Mouse (Mus musculus) heart, adult 2 months (tissue): ENCODE measurements around the gene L3mbtl4. TPM values are rescaled to one million over a fixed set of nuclear protein-coding genes. Genes with fewer than 3 reads are reported as not detected.
"Not testable (repeated sequence)": the region's sequence is repeated elsewhere in the genome, so short reads cannot be mapped to it uniquely, and the experiment has no call there.

Source experiments
- DNase-seq, 2 experiments: peaks; one replicate each; pipeline ENCODE4 v3.0.0; 2021
- H3K27ac ChIP-seq: fragments of 200-600 bp; 2 replicates; pipeline ENCODE4 v1.8.1; 2022
- H3K27me3 ChIP-seq: fragments of 200-500 bp; 2 replicates; pipeline ENCODE4 v1.6.1; 2012; ENCODE audit warnings: mild to moderate bottlenecking, low read length, inconsistent platforms, mixed read lengths; ENCODE audit not compliant: control insufficient read depth, insufficient read depth
- H3K36me3 ChIP-seq: fragments of 200-500 bp; 2 replicates; pipeline ENCODE4 v1.6.1; 2012; ENCODE audit warnings: low read length, inconsistent platforms; ENCODE audit not compliant: control insufficient read depth, insufficient read depth
- H3K4me1 ChIP-seq: fragments of 200-500 bp; 2 replicates; pipeline ENCODE4 v1.6.1; 2011; ENCODE audit warnings: low read length; ENCODE audit not compliant: control insufficient read depth, insufficient read depth
- H3K4me3 ChIP-seq: fragments of 200-600 bp; 2 replicates; pipeline ENCODE4 v1.8.1; 2022
- H3K79me2 ChIP-seq: fragments of 200-500 bp; replicated peaks from 2 replicates; pipeline ENCODE4 v1.6.1; 2012; ENCODE audit warnings: mild to moderate bottlenecking, inconsistent platforms, low read length, moderate library complexity, mixed read lengths; ENCODE audit not compliant: control insufficient read depth, insufficient read depth
- H3K9ac ChIP-seq: fragments of 200-500 bp; 2 replicates; pipeline ENCODE4 v1.6.1; 2012; ENCODE audit warnings: low read depth, mild to moderate bottlenecking, control low read depth, inconsistent platforms, low read length, mixed read lengths
- CTCF ChIP-seq: fragments of 200-600 bp; IDR thresholded peaks from 2 replicates; pipeline ENCODE4 v1.8.1; 2022; ENCODE audit warnings: antibody characterized with exemption, mild to moderate bottlenecking, moderate library complexity
- EP300 ChIP-seq: fragments of 200-500 bp; IDR thresholded peaks from 2 replicates; pipeline ENCODE4 v1.6.1; 2011; ENCODE audit warnings: low read depth, low read length, control low read depth; ENCODE audit not compliant: insufficient read depth
- POLR2A ChIP-seq: fragments of 200-500 bp; IDR thresholded peaks from 2 replicates; pipeline ENCODE4 v1.6.1; 2011; ENCODE audit warnings: mild to moderate bottlenecking, low read depth, low read length, control low read depth; ENCODE audit not compliant: insufficient read depth
- WGBS: fragments of 180-500 bp; shearing (Covaris S2); methylation state at CpG from one replicate; pipeline ENCODE4 v1.1.7; 2018; 5-methylcytosine and 5-hydroxymethylcytosine counted together
- intact Hi-C: fragments of 180-260 bp; cut with DNase I; formaldehyde crosslinking; loops from one replicate; pipeline ENCODE4 v1.15.1; 2025
- polyA plus RNA-seq: library from polyadenylated mRNA; depleted of rRNA; stranded (reverse); fragments of >200 nt; gene quantifications from 2 replicates; pipeline ENCODE4 v1.2.3, GENCODE M21; 2012
- total RNA-seq, 2 experiments: library from RNA; stranded (reverse); gene quantifications; 2 replicates each; pipeline ENCODE4 v1.2.3; 2021

The L3mbtl4 gene
- total and polyA plus RNA-seq, 3 experiments, result not detected

GRCm38 (mm10) chr17:68333382-68333781 lies 59.8 kb downstream of the L3mbtl4 start:
- no peaks in the 10 kb centered on the region for H3K79me2 ChIP-seq
- H3K4me1 ChIP-seq, result no peaks in the 10 kb centered on the region
- H3K27ac ChIP-seq, result no peak overlapping the region
- TF ChIP-seq POLR2A (no peak), CTCF (no peak), EP300 (no peak)
- no peaks in the 10 kb centered on the region for H3K36me3 ChIP-seq
- H3K27me3 ChIP-seq, result no peaks in the 10 kb centered on the region
- no peak overlapping the region for H3K4me3 ChIP-seq
- intact Hi-C loops, result no loop called here
- H3K9ac ChIP-seq, result no peak overlapping the region
- DNase-seq, result no peak
- WGBS, result 23% methylated on average over 3 of the region's 3 CpGs

DNA sequence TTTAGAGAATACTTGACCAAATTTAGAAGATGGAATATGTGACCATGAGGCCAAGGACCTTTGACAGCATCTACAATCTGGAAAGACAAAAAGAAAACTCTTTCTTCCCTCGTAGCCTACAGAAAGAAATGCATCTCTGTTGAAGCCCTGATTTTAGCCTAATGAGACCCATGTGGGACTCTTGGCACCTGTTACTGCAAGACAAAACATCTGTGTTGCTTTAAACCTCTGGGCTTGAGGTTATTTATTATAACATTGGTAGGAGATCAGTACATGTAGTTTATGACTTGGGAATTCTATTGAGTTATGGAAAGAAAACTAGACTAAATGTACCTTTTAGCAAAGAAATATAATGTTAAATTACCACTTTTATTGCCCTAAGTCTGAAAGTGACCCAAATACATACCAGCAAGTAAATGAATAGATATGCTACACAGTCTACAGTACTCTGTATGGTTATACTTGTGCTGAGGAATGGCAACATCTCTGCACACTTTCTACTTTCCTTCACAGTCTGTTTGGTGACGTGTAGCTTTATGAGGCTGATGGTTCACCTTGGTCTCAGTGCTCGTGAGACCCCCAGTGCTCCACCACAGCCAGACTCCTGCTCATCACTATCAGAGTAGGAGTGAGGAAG lies 65.4 kb downstream of the L3mbtl4 start:
- 63% methylated on average over 3 of the region's 3 CpGs for WGBS
- TF ChIP-seq POLR2A (no peak), EP300 (no peak), CTCF (no peak)
- intact Hi-C loops, result no loop called here
- no peak overlapping the region for H3K4me3 ChIP-seq
- no peaks in the 10 kb centered on the region for H3K36me3 ChIP-seq
- no peaks in the 10 kb centered on the region for H3K79me2 ChIP-seq
- H3K27me3 ChIP-seq, result no peaks in the 10 kb centered on the region
- H3K4me1 ChIP-seq, result no peaks in the 10 kb centered on the region
- DNase-seq, result no peak
- no peak overlapping the region for H3K9ac ChIP-seq
- H3K27ac ChIP-seq, result no peak overlapping the region

DNA sequence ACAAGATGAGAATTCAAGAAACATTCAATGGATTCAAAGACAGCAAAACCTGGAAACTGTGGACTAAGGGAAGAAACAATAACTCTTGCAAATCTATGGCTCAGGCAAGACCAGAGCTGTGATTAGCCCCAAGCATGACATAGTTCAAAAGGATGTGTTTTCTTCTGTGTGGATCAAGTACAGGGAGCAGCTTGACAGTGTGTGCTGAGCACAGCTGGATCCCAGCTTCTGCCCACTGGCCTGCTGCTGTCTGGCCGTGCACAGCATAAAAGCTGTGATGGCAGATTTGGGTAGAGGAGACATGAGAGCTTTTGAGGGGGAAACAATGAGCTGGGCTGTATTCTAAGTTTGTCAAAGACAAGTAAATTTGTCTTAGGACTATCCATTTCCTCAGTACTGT lies 84.1 kb downstream of the L3mbtl4 start:
- no peak for DNase-seq
- no peaks in the 10 kb centered on the region for H3K36me3 ChIP-seq
- intact Hi-C loops, result no loop called here
- no peaks in the 10 kb centered on the region for H3K4me1 ChIP-seq
- H3K27me3 ChIP-seq, result no peaks in the 10 kb centered on the region
- no peak overlapping the region for H3K4me3 ChIP-seq
- no peaks in the 10 kb centered on the region for H3K79me2 ChIP-seq
- 41% methylated on average over 1 of the region's 1 CpGs for WGBS
- H3K27ac ChIP-seq, result no peak overlapping the region
- no peak for TF ChIP-seq POLR2A
- no peak for TF ChIP-seq EP300
- no peak for TF ChIP-seq CTCF
- no peak overlapping the region for H3K9ac ChIP-seq

- Histone ChIP-seq H3K9ac (no peak overlapping the region), H3K27ac (no peak overlapping the region), H3K4me1 (no peaks in the 10 kb centered on the region), H3K27me3 (no peaks in the 10 kb centered on the region), H3K4me3 (no peak overlapping the region), H3K36me3 (no peaks in the 10 kb centered on the region), H3K79me2 (no peaks in the 10 kb centered on the region)
- TF ChIP-seq EP300, result no peak
- TF ChIP-seq CTCF, result no peak
- TF ChIP-seq POLR2A, result no peak
- intact Hi-C loops, result no loop called here
- WGBS, result 76% methylated on average over 1 of the region's 1 CpGs
- DNase-seq, result no peak
Observed at GRCm38 (mm10) chr17:68371101-68371500, 97.5 kb downstream of the L3mbtl4 start.

DNA sequence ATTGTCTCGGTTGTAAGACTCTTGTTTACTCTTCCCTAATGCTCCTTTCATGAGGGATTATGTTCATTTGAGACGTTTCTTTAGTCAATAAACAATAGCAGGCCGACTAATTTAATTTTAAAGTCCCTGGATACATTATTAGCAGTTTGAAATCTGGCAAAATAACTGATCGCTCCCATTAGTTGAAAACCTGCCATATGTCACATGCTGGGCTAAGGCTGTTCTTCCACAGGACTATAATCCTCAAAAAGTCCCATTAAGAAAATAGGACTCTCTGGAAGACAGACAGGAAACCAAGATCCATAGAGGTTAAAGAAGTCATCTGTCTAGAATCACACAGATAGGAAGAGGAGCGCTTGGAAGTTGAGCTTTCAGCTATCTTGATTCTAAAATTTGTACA lies 114.9 kb downstream of the L3mbtl4 start:
- Histone ChIP-seq H3K36me3 (no peaks in the 10 kb centered on the region), H3K9ac (no peak overlapping the region), H3K4me1 (no peaks in the 10 kb centered on the region), H3K79me2 (no peaks in the 10 kb centered on the region), H3K4me3 (no peak overlapping the region), H3K27ac (no peak overlapping the region), H3K27me3 (no peaks in the 10 kb centered on the region)
- intact Hi-C loops, result no loop called here
- TF ChIP-seq POLR2A, result no peak
- TF ChIP-seq EP300, result no peak
- TF ChIP-seq CTCF, result no peak
- no peak for DNase-seq
- WGBS, result 62% methylated on average over 5 of the region's 5 CpGs

GRCm38 (mm10) chr17:68405993-68406392 lies 132.4 kb downstream of the L3mbtl4 start:
- no peak overlapping the region for H3K4me3 ChIP-seq
- H3K9ac ChIP-seq, result no peak overlapping the region
- no peaks in the 10 kb centered on the region for H3K4me1 ChIP-seq
- intact Hi-C loops, result no loop called here
- no peak overlapping the region for H3K27ac ChIP-seq
- H3K27me3 ChIP-seq, result no peaks in the 10 kb centered on the region
- WGBS, result 53% methylated on average over 1 of the region's 1 CpGs
- TF ChIP-seq EP300 (no peak), POLR2A (no peak), CTCF (no peak)
- no peak for DNase-seq
- H3K79me2 ChIP-seq, result no peaks in the 10 kb centered on the region
- H3K36me3 ChIP-seq, result no peaks in the 10 kb centered on the region

GRCm38 (mm10) chr17:68407121-68407520 lies 133.5 kb downstream of the L3mbtl4 start:
- H3K27me3 ChIP-seq, H3K79me2 ChIP-seq, H3K9ac ChIP-seq, H3K27ac ChIP-seq, DNase-seq, intact Hi-C loops, H3K4me3 ChIP-seq, H3K36me3 ChIP-seq, H3K4me1 ChIP-seq: not testable (repeated sequence)
- WGBS, result 38% methylated on average over 1 of the region's 1 CpGs
